Mouse (Mus musculus): ENCODE data around the gene Adad1. TPM values are rescaled to one million over a fixed set of nuclear protein-coding genes. Genes with fewer than 3 reads are reported as not detected.

Gene Adad1
- polyA plus RNA-seq, 1 experiment from 2014 or later: 0.36 TPM

GRCm38 (mm10) chr3:37140168-37140906 lies 77.0 kb downstream of the Adad1 start:
- no peaks in the 10 kb centered on the region for H3K9me3 ChIP-seq (replicated peaks)
- no peak for ATAC-seq
- no peaks in the 10 kb centered on the region for H3K27me3 ChIP-seq (replicated peaks)
- no peaks in the 10 kb centered on the region for H3K4me1 ChIP-seq
- no peak overlapping the region for H3K27ac ChIP-seq
- WGBS (ENCODE audit: insufficient replicate concordance): 63% methylated on average over 6 of the region's 6 CpGs
- no peak overlapping the region for H3K9ac ChIP-seq
- H3K36me3 ChIP-seq: no peaks in the 10 kb centered on the region
- H3K4me2 ChIP-seq: no peak overlapping the region
- H3K4me3 ChIP-seq: no peak overlapping the region

GRCm38 (mm10) chr3:37141827-37142226 lies 78.5 kb downstream of the Adad1 start:
- H3K4me3 ChIP-seq: no peak overlapping the region
- WGBS (ENCODE audit: insufficient replicate concordance): 56% methylated on average over 2 of the region's 2 CpGs
- no peaks in the 10 kb centered on the region for H3K27me3 ChIP-seq (replicated peaks)
- H3K4me2 ChIP-seq: no peak overlapping the region
- H3K36me3 ChIP-seq: no peaks in the 10 kb centered on the region
- no peak overlapping the region for H3K9ac ChIP-seq
- ATAC-seq: no peak
- H3K27ac ChIP-seq: no peak overlapping the region
- no peaks in the 10 kb centered on the region for H3K9me3 ChIP-seq (replicated peaks)
- H3K4me1 ChIP-seq: no peaks in the 10 kb centered on the region

GRCm38 (mm10) chr3:37144979-37145378 lies 81.7 kb downstream of the Adad1 start:
- no peak overlapping the region for H3K4me2 ChIP-seq
- 17% methylated on average over 1 of the region's 1 CpGs for WGBS (ENCODE audit: insufficient replicate concordance)
- ATAC-seq: no peak
- H3K4me3 ChIP-seq: no peak overlapping the region
- H3K9ac ChIP-seq: no peak overlapping the region
- no peaks in the 10 kb centered on the region for H3K4me1 ChIP-seq
- no peaks in the 10 kb centered on the region; the same call in 1 of the 2 replicates for H3K27me3 ChIP-seq (replicated peaks)
- H3K9me3 ChIP-seq (replicated peaks): no peaks in the 10 kb centered on the region
- no peak overlapping the region for H3K27ac ChIP-seq
- H3K36me3 ChIP-seq: no peaks in the 10 kb centered on the region

GRCm38 (mm10) chr3:37146406-37146805 lies 83.1 kb downstream of the Adad1 start:
- Histone ChIP-seq H3K4me2 (no peak overlapping the region), H3K4me3 (no peak overlapping the region), H3K9ac (no peak overlapping the region), H3K9me3 (replicated peaks) (no peaks in the 10 kb centered on the region), H3K36me3 (no peaks in the 10 kb centered on the region), H3K4me1 (no peaks in the 10 kb centered on the region), H3K27ac (no peak overlapping the region), H3K27me3 (replicated peaks) (no peaks in the 10 kb centered on the region; the same call in 1 of the 2 replicates)
- no peak for ATAC-seq
- WGBS (ENCODE audit: insufficient replicate concordance): 32% methylated on average over 5 of the region's 8 CpGs

GRCm38 (mm10) chr3:37146810-37147209 lies 83.5 kb downstream of the Adad1 start:
- Histone ChIP-seq H3K27ac (no peak overlapping the region), H3K9ac (no peak overlapping the region), H3K4me2 (no peak overlapping the region), H3K4me3 (no peak overlapping the region), H3K36me3 (no peaks in the 10 kb centered on the region), H3K9me3 (replicated peaks) (no peaks in the 10 kb centered on the region), H3K27me3 (replicated peaks) (no peaks in the 10 kb centered on the region; the same call in 1 of the 2 replicates), H3K4me1 (no peaks in the 10 kb centered on the region)
- 70% methylated on average over 7 of the region's 7 CpGs for WGBS (ENCODE audit: insufficient replicate concordance)
- ATAC-seq: no peak

- Histone ChIP-seq H3K9me3 (replicated peaks) (no peaks in the 10 kb centered on the region), H3K4me3 (no peak overlapping the region), H3K27me3 (replicated peaks) (no peaks in the 10 kb centered on the region; the same call in 1 of the 2 replicates), H3K9ac (no peak overlapping the region), H3K27ac (no peak overlapping the region), H3K36me3 (no peaks in the 10 kb centered on the region), H3K4me1 (peaks cover 42% of the 10 kb centered on the region), H3K4me2 (no peak overlapping the region)
- WGBS (ENCODE audit: insufficient replicate concordance): 68% methylated on average over 10 of the region's 10 CpGs
- no peak for ATAC-seq
Measured at GRCm38 (mm10) chr3:37152274-37152673, 88.9 kb downstream of the Adad1 start.

GRCm38 (mm10) chr3:37153004-37153403 lies 89.7 kb downstream of the Adad1 start:
- Histone ChIP-seq H3K27me3 (replicated peaks) (no peaks in the 10 kb centered on the region; the same call in 1 of the 2 replicates), H3K4me1 (peaks cover 48% of the 10 kb centered on the region), H3K9ac (no peak overlapping the region), H3K27ac (no peak overlapping the region), H3K9me3 (replicated peaks) (no peaks in the 10 kb centered on the region), H3K4me2 (no peak overlapping the region), H3K4me3 (no peak overlapping the region), H3K36me3 (no peaks in the 10 kb centered on the region)
- no peak for ATAC-seq
- WGBS (ENCODE audit: insufficient replicate concordance): 58% methylated on average over 7 of the region's 7 CpGs

GRCm38 (mm10) chr3:37154396-37154795 lies 91.1 kb downstream of the Adad1 start:
- peak overlapping the region; percentile 46 for H3K4me2 ChIP-seq
- peak; percentile 78 for ATAC-seq
- H3K4me3 ChIP-seq: no peak overlapping the region
- H3K4me1 ChIP-seq: peaks cover 51% of the 10 kb centered on the region
- peak overlapping the region; percentile 24 for H3K9ac ChIP-seq
- 31% methylated on average over 7 of the region's 7 CpGs for WGBS (ENCODE audit: insufficient replicate concordance)
- no peaks in the 10 kb centered on the region for H3K36me3 ChIP-seq
- H3K9me3 ChIP-seq (replicated peaks): no peaks in the 10 kb centered on the region
- no peaks in the 10 kb centered on the region for H3K27me3 ChIP-seq (replicated peaks)
- H3K27ac ChIP-seq: peak overlapping the region; percentile 42; the same call in 1 of the 2 replicates

- H3K27me3 ChIP-seq (replicated peaks): no peaks in the 10 kb centered on the region
- H3K9me3 ChIP-seq (replicated peaks): no peaks in the 10 kb centered on the region
- peak; percentile 72 for ATAC-seq
- H3K27ac ChIP-seq: peak overlapping the region; percentile 72; the same call in 1 of the 2 replicates
- no peak overlapping the region for H3K4me3 ChIP-seq
- H3K4me2 ChIP-seq: peak overlapping the region; percentile 31
- whole genome bisulfite sequencing (ENCODE audit: insufficient replicate concordance): 31% methylated on average over 8 of the region's 8 CpGs
- H3K9ac ChIP-seq: no peak overlapping the region
- H3K4me1 ChIP-seq: peaks cover 51% of the 10 kb centered on the region
- H3K36me3 ChIP-seq: no peaks in the 10 kb centered on the region
Measured at GRCm38 (mm10) chr3:37157082-37157481, 93.8 kb downstream of the Adad1 start.

- no peaks in the 10 kb centered on the region for H3K36me3 ChIP-seq
- WGBS (ENCODE audit: insufficient replicate concordance): 71% methylated on average over 3 of the region's 3 CpGs
- no peaks in the 10 kb centered on the region for H3K27me3 ChIP-seq (replicated peaks)
- H3K27ac ChIP-seq: no peak overlapping the region
- no peak overlapping the region for H3K4me3 ChIP-seq
- ATAC-seq: no peak
- H3K4me2 ChIP-seq: no peak overlapping the region
- H3K4me1 ChIP-seq: peaks cover 49% of the 10 kb centered on the region
- no peak overlapping the region for H3K9ac ChIP-seq
- no peaks in the 10 kb centered on the region for H3K9me3 ChIP-seq (replicated peaks)
Measured at GRCm38 (mm10) chr3:37158246-37158645, 94.9 kb downstream of the Adad1 start.

GRCm38 (mm10) chr3:37161096-37161495 lies 97.8 kb downstream of the Adad1 start:
- H3K27me3 ChIP-seq (replicated peaks): no peaks in the 10 kb centered on the region
- ATAC-seq: no peak
- 72% methylated on average over 4 of the region's 4 CpGs for WGBS (ENCODE audit: insufficient replicate concordance)
- no peak overlapping the region for H3K27ac ChIP-seq
- H3K36me3 ChIP-seq: no peaks in the 10 kb centered on the region
- no peak overlapping the region for H3K4me3 ChIP-seq
- no peaks in the 10 kb centered on the region for H3K9me3 ChIP-seq (replicated peaks)
- H3K4me2 ChIP-seq: no peak overlapping the region
- H3K9ac ChIP-seq: no peak overlapping the region
- peaks cover 21% of the 10 kb centered on the region for H3K4me1 ChIP-seq

- Histone ChIP-seq H3K9ac (no peak overlapping the region), H3K27ac (no peak overlapping the region), H3K36me3 (no peaks in the 10 kb centered on the region), H3K4me2 (no peak overlapping the region), H3K9me3 (replicated peaks) (0 out of 2 replicates have a peak, but pooled peaks cover 3% of the 10 kb centered on the region), H3K4me3 (no peak overlapping the region), H3K27me3 (replicated peaks) (no peaks in the 10 kb centered on the region), H3K4me1 (no peaks in the 10 kb centered on the region)
- ATAC-seq: no peak
- WGBS (ENCODE audit: insufficient replicate concordance): 65% methylated on average over 2 of the region's 2 CpGs
Measured at GRCm38 (mm10) chr3:37169283-37169682, 106.0 kb downstream of the Adad1 start.
